Mouse (Mus musculus): ENCODE data around the gene Enox1. TPM values are rescaled to one million over a fixed set of nuclear protein-coding genes. Genes with fewer than 3 reads are reported as not detected.

Gene Enox1
- total and polyA plus RNA-seq, 3 experiments = 0.23 to 0.80 (median 0.78) TPM

DNA sequence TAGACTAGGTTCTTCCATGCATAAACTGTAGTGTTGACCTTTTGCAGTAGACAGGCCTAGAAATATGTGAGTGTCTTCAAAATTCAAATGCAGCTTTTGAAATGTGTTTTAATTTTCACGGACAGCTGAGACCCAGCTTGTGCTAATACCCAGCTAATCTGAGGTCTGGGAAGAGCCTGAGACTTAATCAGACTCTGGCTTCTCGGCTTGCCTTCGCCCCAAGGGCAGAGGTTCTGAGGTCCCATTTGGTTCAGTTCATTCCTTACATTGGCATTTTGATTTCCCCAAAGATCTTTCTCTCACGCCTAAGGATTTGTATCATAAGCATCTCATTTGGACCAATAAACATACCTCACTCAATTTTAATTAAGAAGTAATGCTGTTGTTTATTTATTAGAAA lies 321.1 kb downstream of the Enox1 start:
- H3K79me2 ChIP-seq (replicated peaks; ENCODE audit: control insufficient read depth, insufficient read depth, low read length) = no peaks in the 10 kb centered on the region
- no peak for DNase-seq
- H3K4me1 ChIP-seq (ENCODE audit: control insufficient read depth, insufficient read depth, low read length) = no peaks in the 10 kb centered on the region; the same call in 1 of the 2 replicates
- intact Hi-C loops (cut with DNase I) = no loop called here
- TF ChIP-seq EP300 (IDR thresholded peaks at IDR 0.05; ENCODE audit: insufficient read depth, low read depth, low read length) (no peak), POLR2A (IDR thresholded peaks at IDR 0.05; ENCODE audit: insufficient read depth, low read depth, low read length) (no peak), CTCF (IDR thresholded peaks at IDR 0.05) (no peak)
- no peak overlapping the region for H3K27ac ChIP-seq
- no peak overlapping the region for H3K4me3 ChIP-seq
- no peaks in the 10 kb centered on the region for H3K36me3 ChIP-seq (ENCODE audit: control insufficient read depth, insufficient read depth, low read length)
- WGBS = 88% methylated on average over 4 of the region's 4 CpGs
- no peak overlapping the region for H3K9ac ChIP-seq (ENCODE audit: low read depth, low read length)
- H3K27me3 ChIP-seq (ENCODE audit: control insufficient read depth, insufficient read depth, low read length) = no peaks in the 10 kb centered on the region

DNA sequence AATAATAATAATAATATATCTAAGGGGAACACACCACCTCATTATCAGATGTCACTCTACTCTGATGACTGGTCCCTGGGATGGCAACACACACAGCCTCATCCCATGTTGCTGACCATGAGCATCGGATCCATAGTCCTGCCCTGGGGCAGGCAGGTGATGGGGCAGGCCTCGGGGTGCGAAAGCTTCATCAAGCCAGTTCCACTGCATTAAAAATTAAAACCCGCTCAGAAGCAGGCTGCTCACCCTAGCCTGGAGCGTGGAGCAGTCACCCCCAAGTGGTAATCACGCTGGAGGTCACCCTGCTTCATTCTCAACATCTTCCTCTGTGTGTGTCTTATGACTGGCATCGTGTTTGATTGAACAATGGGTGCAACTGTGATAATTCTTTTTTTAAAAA lies 321.6 kb downstream of the Enox1 start:
- DNase-seq = no peak
- TF ChIP-seq CTCF (IDR thresholded peaks at IDR 0.05) = no peak
- TF ChIP-seq POLR2A (IDR thresholded peaks at IDR 0.05; ENCODE audit: insufficient read depth, low read depth, low read length) = no peak
- Histone ChIP-seq H3K4me3 (no peak overlapping the region), H3K27me3 (ENCODE audit: control insufficient read depth, insufficient read depth, low read length) (no peaks in the 10 kb centered on the region), H3K79me2 (replicated peaks; ENCODE audit: control insufficient read depth, insufficient read depth, low read length) (no peaks in the 10 kb centered on the region), H3K36me3 (ENCODE audit: control insufficient read depth, insufficient read depth, low read length) (no peaks in the 10 kb centered on the region), H3K27ac (no peak overlapping the region), H3K4me1 (ENCODE audit: control insufficient read depth, insufficient read depth, low read length) (no peaks in the 10 kb centered on the region; the same call in 1 of the 2 replicates), H3K9ac (ENCODE audit: low read depth, low read length) (no peak overlapping the region)
- intact Hi-C loops (cut with DNase I) = no loop called here
- whole genome bisulfite sequencing = 90% methylated on average over 7 of the region's 7 CpGs

DNA sequence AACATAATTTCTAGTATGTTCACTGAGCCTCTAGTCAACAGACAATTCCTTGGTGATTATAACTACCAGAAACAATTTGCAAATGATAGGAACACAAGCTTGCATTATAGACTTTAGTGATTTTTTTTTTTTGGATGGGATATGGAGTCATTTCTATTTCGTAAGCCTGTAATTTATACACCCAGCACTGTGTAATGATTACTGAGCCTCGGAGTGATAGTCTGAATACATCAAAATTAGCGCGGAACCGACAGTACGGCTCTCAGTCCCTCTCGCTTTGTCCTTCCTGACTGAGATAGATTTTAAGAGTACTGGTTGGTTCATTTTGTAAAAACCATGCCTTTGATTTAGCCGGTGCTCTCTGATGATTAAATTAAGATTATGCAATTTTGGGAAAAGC lies 322.1 kb downstream of the Enox1 start:
- Histone ChIP-seq H3K36me3 (ENCODE audit: control insufficient read depth, insufficient read depth, low read length) (no peaks in the 10 kb centered on the region), H3K27ac (no peak overlapping the region), H3K4me3 (no peak overlapping the region), H3K9ac (ENCODE audit: low read depth, low read length) (no peak overlapping the region), H3K27me3 (ENCODE audit: control insufficient read depth, insufficient read depth, low read length) (no peaks in the 10 kb centered on the region), H3K4me1 (ENCODE audit: control insufficient read depth, insufficient read depth, low read length) (no peaks in the 10 kb centered on the region; the same call in 1 of the 2 replicates), H3K79me2 (replicated peaks; ENCODE audit: control insufficient read depth, insufficient read depth, low read length) (no peaks in the 10 kb centered on the region)
- 93% methylated on average over 8 of the region's 8 CpGs for WGBS
- intact Hi-C loops (cut with DNase I) = no loop called here
- no peak for TF ChIP-seq EP300 (IDR thresholded peaks at IDR 0.05; ENCODE audit: insufficient read depth, low read depth, low read length)
- no peak for TF ChIP-seq POLR2A (IDR thresholded peaks at IDR 0.05; ENCODE audit: insufficient read depth, low read depth, low read length)
- TF ChIP-seq CTCF (IDR thresholded peaks at IDR 0.05) = no peak
- no peak for DNase-seq

DNA sequence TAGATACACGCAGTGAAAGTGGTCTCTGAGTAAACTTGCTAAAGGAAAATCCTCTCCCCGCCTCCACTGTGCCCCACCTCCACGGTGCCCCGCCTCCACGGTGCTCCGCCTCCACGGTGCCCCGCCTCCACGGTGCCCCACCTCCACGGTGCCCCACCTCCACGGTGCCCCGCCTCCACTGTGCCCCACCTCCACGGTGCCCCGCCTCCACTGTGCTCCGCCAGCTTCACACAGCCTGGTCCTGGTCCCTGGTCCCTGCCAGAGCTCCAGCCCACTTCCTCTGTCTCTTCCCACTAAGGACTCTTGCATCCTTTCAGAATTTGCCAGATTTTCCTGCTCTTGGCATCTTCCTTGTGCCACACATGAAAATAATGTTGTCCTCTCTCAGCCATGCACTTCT lies 326.5 kb downstream of the Enox1 start:
- Histone ChIP-seq H3K36me3 (ENCODE audit: control insufficient read depth, insufficient read depth, low read length) (no peaks in the 10 kb centered on the region), H3K4me3 (no peak overlapping the region), H3K9ac (ENCODE audit: low read depth, low read length) (no peak overlapping the region), H3K79me2 (replicated peaks; ENCODE audit: control insufficient read depth, insufficient read depth, low read length) (no peaks in the 10 kb centered on the region), H3K4me1 (ENCODE audit: control insufficient read depth, insufficient read depth, low read length) (peaks cover 2% of the 10 kb centered on the region), H3K27me3 (ENCODE audit: control insufficient read depth, insufficient read depth, low read length) (no peaks in the 10 kb centered on the region), H3K27ac (no peak overlapping the region)
- TF ChIP-seq EP300 (IDR thresholded peaks at IDR 0.05; ENCODE audit: insufficient read depth, low read depth, low read length) (no peak), POLR2A (IDR thresholded peaks at IDR 0.05; ENCODE audit: insufficient read depth, low read depth, low read length) (no peak), CTCF (IDR thresholded peaks at IDR 0.05) (no peak)
- WGBS = 38% methylated on average over 15 of the region's 15 CpGs
- intact Hi-C loops (cut with DNase I) = loop anchor here (5.0 to 10.0 kb wide), 2 partner anchors 336 to 442 kb away; no protein-coding TSS in a partner anchor
- DNase-seq = no peak

DNA sequence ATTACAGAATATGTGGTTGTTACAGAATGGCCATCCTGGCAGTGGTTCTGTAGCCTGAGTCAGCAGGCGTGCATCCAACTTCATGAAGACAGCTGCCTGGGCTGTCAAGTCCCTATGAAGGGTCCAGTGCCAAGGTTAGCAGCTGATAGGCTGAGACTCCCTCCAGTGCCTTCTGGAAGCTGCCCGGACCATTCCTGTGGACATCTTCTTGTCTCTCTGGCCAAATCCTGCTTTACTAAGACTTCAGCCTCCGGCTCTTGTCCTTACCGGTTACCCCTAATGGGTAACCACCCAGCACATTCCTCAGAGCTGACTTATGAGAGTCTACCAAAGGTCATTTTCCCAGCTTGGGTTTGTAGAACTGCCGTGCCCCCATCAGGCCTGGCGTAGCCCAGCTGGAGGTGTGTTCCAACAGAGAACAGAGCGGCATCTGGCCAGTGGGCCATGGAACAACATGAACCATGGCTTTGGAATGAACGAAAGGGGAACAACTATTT lies 328.4 kb downstream of the Enox1 start:
- TF ChIP-seq POLR2A (IDR thresholded peaks at IDR 0.05; ENCODE audit: insufficient read depth, low read depth, low read length) (no peak), EP300 (IDR thresholded peaks at IDR 0.05; ENCODE audit: insufficient read depth, low read depth, low read length) (peak; percentile 71), CTCF (IDR thresholded peaks at IDR 0.05) (peak; percentile 42)
- Histone ChIP-seq H3K9ac (ENCODE audit: low read depth, low read length) (0 out of 2 replicates have a peak overlapping the region, but pooled peaks have one; percentile 6), H3K4me3 (no peak overlapping the region), H3K79me2 (replicated peaks; ENCODE audit: control insufficient read depth, insufficient read depth, low read length) (no peaks in the 10 kb centered on the region), H3K4me1 (ENCODE audit: control insufficient read depth, insufficient read depth, low read length) (peaks cover 2% of the 10 kb centered on the region), H3K27ac (peak overlapping the region; percentile 89), H3K27me3 (ENCODE audit: control insufficient read depth, insufficient read depth, low read length) (no peaks in the 10 kb centered on the region), H3K36me3 (ENCODE audit: control insufficient read depth, insufficient read depth, low read length) (no peaks in the 10 kb centered on the region)
- intact Hi-C loops (cut with DNase I) = loop anchor here (5.0 to 10.0 kb wide), 2 partner anchors 338 to 440 kb away; no protein-coding TSS in a partner anchor
- WGBS = 41% methylated on average over 8 of the region's 8 CpGs
- DNase-seq = peak; percentile 77 to 87

DNA sequence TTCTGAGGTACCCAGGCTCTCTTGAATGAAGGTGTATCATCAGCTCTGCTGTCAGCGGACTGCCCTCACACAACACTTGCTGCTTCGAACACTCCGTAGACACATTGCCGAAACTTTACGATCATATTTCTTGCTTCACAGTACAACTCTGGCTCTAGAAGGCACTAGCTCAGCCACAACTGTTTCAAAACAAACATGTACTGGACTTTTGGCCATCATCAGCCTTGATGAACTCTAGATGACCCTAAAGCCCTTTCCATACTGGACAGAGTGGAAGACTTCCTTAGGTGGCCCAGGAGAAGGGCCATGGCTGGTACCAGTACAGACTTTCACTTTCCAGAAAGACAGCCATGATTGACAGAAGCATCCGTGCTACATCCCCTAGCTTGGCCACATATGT lies 334.1 kb downstream of the Enox1 start:
- TF ChIP-seq EP300 (IDR thresholded peaks at IDR 0.05; ENCODE audit: insufficient read depth, low read depth, low read length) (no peak), CTCF (IDR thresholded peaks at IDR 0.05) (no peak), POLR2A (IDR thresholded peaks at IDR 0.05; ENCODE audit: insufficient read depth, low read depth, low read length) (no peak)
- DNase-seq = no peak
- H3K4me3 ChIP-seq = no peak overlapping the region
- no peak overlapping the region for H3K27ac ChIP-seq
- no peaks in the 10 kb centered on the region for H3K27me3 ChIP-seq (ENCODE audit: control insufficient read depth, insufficient read depth, low read length)
- intact Hi-C loops (cut with DNase I) = no loop called here
- H3K9ac ChIP-seq (ENCODE audit: low read depth, low read length) = no peak overlapping the region
- no peaks in the 10 kb centered on the region for H3K4me1 ChIP-seq (ENCODE audit: control insufficient read depth, insufficient read depth, low read length)
- no peaks in the 10 kb centered on the region for H3K79me2 ChIP-seq (replicated peaks; ENCODE audit: control insufficient read depth, insufficient read depth, low read length)
- no peaks in the 10 kb centered on the region for H3K36me3 ChIP-seq (ENCODE audit: control insufficient read depth, insufficient read depth, low read length)
- WGBS = 90% methylated on average over 6 of the region's 6 CpGs
